Mouse (Mus musculus): ENCODE results near the gene Amacr.

GRCm38 (mm10) chr15:10985756-10986155 is 4.2 kb downstream of the Amacr start:
- TF ChIP-seq CTCF (IDR thresholded peaks at IDR 0.05; ENCODE audit: extremely low read depth, insufficient read length, insufficient replicate concordance, low read depth, low read length) (no peak), POLR2A (IDR thresholded peaks at IDR 0.05; ENCODE audit: low read depth, low read length) (no peak)
